Mouse (Mus musculus) stomach, postnatal 0 days (tissue): ENCODE data around the gene Tapbpl. TPM values are rescaled to one million over a fixed set of nuclear protein-coding genes. Genes with fewer than 3 reads are reported as not detected.

Experiments
- ATAC-seq: fragments of 200-750 bp; cut with Nextera tagmentation; 2 replicates; pipeline ENCODE4 v1.8.0; 2017; ENCODE audit not compliant: low FRiP score, low TSS enrichment
- DNase-seq: peaks from one replicate; pipeline ENCODE4 v3.0.0-alpha.2; 2016; ENCODE audit warnings: low spot score
- H3K27ac ChIP-seq: fragments of 300-500 bp; sonication (generic); replicated peaks from 2 replicates; pipeline ENCODE4 v1.5.1; 2014; ENCODE audit warnings: mild to moderate bottlenecking, control low read depth
- H3K27me3 ChIP-seq: fragments of 300-500 bp; sonication (generic); 2 replicates; pipeline ENCODE4 v1.6.1; 2014; ENCODE audit warnings: low read length; ENCODE audit not compliant: control insufficient read depth, insufficient read depth
- H3K36me3 ChIP-seq: fragments of 300-500 bp; sonication (generic); 2 replicates; pipeline ENCODE4 v1.6.1; 2014; ENCODE audit warnings: low read length, mixed read lengths; ENCODE audit not compliant: control insufficient read depth, insufficient read depth
- H3K4me1 ChIP-seq: fragments of 300-500 bp; sonication (generic); replicated peaks from 2 replicates; pipeline ENCODE4 v1.6.1; 2014; ENCODE audit warnings: antibody characterized with exemption; ENCODE audit not compliant: control insufficient read depth, insufficient read depth
- H3K4me2 ChIP-seq: fragments of 300-500 bp; sonication (generic); replicated peaks from 2 replicates; pipeline ENCODE4 v1.6.1; 2014; ENCODE audit warnings: low read depth, mild to moderate bottlenecking, control low read depth, moderate library complexity
- H3K4me3 ChIP-seq: fragments of 300-500 bp; sonication (generic); 2 replicates; pipeline ENCODE4 v1.5.1; 2014; ENCODE audit warnings: low read depth, low read length, control low read depth
- H3K9ac ChIP-seq: fragments of 300-500 bp; sonication (generic); 2 replicates; pipeline ENCODE4 v1.6.1; 2014; ENCODE audit warnings: mild to moderate bottlenecking, low read length, control low read depth, mixed read lengths
- H3K9me3 ChIP-seq: fragments of 300-500 bp; sonication (generic); 2 replicates; pipeline ENCODE4 v1.6.1; 2016; ENCODE audit warnings: low read length; ENCODE audit not compliant: control insufficient read depth
- CTCF ChIP-seq: IDR thresholded peaks from 2 replicates; pipeline ENCODE4 v1.5.1; 2016; ENCODE audit warnings: antibody characterized with exemption, low read depth, mild to moderate bottlenecking, moderate library complexity
- EP300 ChIP-seq: optimal IDR thresholded peaks from 2 replicates; pipeline ENCODE3; 2016; ENCODE audit warnings: antibody characterized with exemption
- WGBS: fragments of 180-500 bp; shearing (Covaris S2); extraction: QIAGEN DNeasy Blood & Tissue Kit; methylation state at CpG from one replicate; pipeline ENCODE4 v1.1.7; 2014; 5-methylcytosine and 5-hydroxymethylcytosine counted together
- polyA plus RNA-seq: library from polyadenylated mRNA; unstranded; fragments of >200 nt; fragmentation: Nextera tagmentation; extraction: Ambion mirVana; gene quantifications from 2 replicates; pipeline ENCODE4 v1.2.1, GENCODE M21; 2015

The Tapbpl gene
- 8.5 and 8.6 TPM in 2 replicates for polyA plus RNA-seq

DNA sequence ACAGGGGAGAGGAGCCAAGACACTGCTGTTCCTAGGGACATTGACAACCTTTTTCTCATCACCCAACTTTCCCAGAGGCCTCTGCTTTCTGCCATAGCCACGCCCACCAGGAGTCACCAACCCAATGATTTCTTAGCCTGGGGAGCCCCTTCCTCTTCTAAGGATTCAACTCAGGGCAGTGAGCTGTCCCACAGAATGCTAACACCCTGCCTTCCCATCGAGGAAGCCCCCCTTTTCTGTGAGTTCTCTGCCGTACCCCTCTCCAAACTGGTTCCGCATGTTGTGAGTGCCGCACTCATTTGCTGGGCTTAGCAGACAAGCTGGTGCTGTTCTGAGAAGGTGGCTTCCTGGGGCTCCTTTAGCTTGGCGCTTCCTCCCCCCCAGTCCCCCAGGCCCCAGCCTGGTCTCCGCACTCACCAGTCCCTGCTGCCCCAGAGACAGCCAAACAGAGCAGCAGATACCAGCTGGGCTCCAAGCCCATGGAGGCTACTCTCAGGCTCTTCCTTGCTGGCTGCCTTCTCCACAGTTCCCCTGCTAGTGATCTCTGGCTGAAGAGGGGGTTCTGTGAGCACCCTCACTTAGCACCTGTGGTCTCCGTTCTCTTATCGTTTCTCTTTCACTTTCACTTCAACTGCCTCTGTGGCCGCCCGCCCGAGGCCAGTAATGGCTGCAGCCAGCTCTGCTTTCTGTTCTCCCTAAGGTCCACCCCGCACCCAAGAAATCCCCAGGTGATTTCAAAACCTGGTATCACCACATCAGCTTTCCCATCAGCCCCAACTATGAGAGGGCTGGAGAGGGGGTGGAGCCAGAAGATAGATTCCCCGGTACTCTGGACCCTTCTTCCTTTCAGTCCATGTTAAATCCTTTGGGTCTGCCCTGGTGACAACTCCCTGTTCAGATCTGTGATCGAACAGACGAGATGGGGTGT, at the start of gene Tapbpl:
Gene Tapbpl, minus strand, starts transcription at position 744 of the 928 bp plus-strand sequence.
- WGBS: 3% methylated on average over 16 of the region's 16 CpGs
- peak; percentile 66 for ATAC-seq
- no peaks in the 10 kb centered on the region for H3K9me3 ChIP-seq
- peak within 1 kb of the TSS; percentile 78 for H3K9ac ChIP-seq
- DNase-seq: peak; percentile 67
- peak within 1 kb of the TSS; percentile 88 for H3K4me2 ChIP-seq
- no peak for TF ChIP-seq EP300
- TF ChIP-seq CTCF: no peak
- H3K4me1 ChIP-seq: no peaks in the 10 kb centered on the region
- no peaks in the 10 kb centered on the region for H3K27me3 ChIP-seq
- peak within 1 kb of the TSS; percentile 64 for H3K4me3 ChIP-seq
- H3K27ac ChIP-seq: peak within 1 kb of the TSS; percentile 89
- no peaks in the 10 kb centered on the region for H3K36me3 ChIP-seq

DNA sequence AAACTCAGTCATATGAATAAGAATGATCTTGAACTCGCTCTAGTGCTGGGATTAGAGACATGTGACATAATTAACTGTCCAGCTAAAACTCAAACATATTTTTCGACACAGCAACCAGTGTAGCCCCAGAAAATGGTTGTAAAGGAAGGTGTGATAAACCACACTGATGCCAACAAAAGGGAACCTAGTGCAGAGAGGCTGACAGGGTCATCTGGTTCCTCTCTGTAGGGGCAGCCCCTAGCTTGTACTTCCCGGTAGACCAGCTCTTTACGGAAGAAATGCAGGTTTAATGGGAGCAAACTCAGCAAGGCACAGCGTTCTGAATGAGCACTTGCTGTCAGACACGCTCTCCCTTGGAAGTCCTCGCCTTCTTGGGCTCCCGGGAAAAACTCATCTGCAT, 48.1 kb upstream of the Tapbpl start:
- TF ChIP-seq CTCF: no peak
- no peak for TF ChIP-seq EP300
- 65% methylated on average over 8 of the region's 8 CpGs for whole genome bisulfite sequencing

DNA sequence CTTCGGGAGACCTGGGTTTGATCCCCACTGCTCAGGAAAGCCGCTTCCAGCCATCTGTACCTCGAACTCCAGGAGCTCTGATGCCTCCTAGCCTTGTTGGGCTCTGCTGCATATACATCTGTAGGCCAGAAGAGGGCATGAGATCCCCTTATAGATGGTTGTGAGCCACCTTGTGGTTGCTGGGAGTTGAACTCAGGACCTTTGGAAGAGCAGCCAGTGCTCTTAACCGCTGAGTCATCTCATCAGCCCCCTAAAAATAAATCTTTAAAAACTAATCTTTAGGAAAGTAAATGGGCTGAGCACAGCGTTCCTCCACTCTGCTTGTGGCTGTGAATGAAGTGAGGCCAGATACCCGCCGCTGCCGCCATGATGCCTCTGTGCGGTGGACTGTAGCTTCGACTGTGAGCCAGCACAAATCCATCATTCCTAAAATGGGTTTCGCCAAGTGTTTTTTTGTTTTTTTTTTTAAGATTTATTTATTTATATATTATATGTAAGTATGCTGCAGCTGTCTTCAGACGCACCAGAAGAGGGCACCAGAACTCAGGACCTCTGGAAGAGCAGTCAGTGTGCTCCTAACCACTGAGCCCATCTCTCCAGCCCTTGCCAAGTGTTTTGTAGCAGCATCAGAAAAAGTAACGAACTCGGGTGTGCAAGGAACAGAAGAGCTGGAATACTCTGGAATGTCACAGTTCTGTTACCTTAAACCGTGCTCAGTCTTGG, 43.3 kb upstream of the Tapbpl start:
- H3K27ac ChIP-seq: no peak overlapping the region
- 52% methylated on average over 15 of the region's 15 CpGs for WGBS

More for the DNA sequence above, 48.1 kb upstream of the Tapbpl start:
- no peak overlapping the region for H3K9ac ChIP-seq
- no peak overlapping the region for H3K4me3 ChIP-seq
- no peak for DNase-seq
- H3K27ac ChIP-seq: no peak overlapping the region
- no peaks in the 10 kb centered on the region for H3K4me1 ChIP-seq
- no peaks in the 10 kb centered on the region for H3K36me3 ChIP-seq
- no peaks in the 10 kb centered on the region for H3K27me3 ChIP-seq
- no peak for ATAC-seq
- no peaks in the 10 kb centered on the region for H3K9me3 ChIP-seq
- no peak overlapping the region for H3K4me2 ChIP-seq

DNA sequence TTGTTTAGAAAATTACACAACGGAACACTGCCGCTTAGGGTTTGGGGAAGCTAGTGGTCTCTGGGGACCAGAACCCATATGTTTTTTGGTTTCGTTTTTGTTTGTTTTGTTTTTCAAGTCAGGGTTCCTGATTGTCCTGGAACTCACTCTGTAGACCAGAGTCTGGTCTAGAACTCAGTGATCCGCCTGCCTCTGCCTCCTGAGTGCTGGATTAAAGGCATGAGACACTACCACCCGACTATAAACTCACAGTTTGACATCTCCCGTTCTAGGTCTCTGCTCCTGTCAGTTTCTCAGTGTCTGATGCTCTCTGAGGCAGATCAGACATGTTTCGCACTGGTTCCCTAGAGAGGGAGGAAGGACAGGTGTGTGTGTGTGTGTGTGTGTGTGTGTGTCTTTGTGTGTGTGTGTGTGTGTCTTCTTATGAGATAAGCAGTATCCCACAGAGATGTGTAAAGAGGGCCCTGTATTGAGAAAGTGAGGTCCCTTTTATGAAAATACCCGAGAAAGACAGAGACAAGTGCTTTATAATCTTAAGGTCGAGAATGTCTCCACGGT, 40.6 kb upstream of the Tapbpl start:
- H3K4me3 ChIP-seq: no peak overlapping the region
- DNase-seq (no peak), ATAC-seq (no peak)
- H3K27ac ChIP-seq: no peak overlapping the region
- H3K27me3 ChIP-seq: no peaks in the 10 kb centered on the region
- no peak overlapping the region for H3K4me2 ChIP-seq
- WGBS: 72% methylated on average over 10 of the region's 10 CpGs
- TF ChIP-seq CTCF: no peak
- TF ChIP-seq EP300: no peak
- H3K9me3 ChIP-seq: no peaks in the 10 kb centered on the region
- H3K4me1 ChIP-seq: no peaks in the 10 kb centered on the region
- no peaks in the 10 kb centered on the region for H3K36me3 ChIP-seq
- no peak overlapping the region for H3K9ac ChIP-seq

More for the DNA sequence above, 43.3 kb upstream of the Tapbpl start:
- DNase-seq: peak; percentile 56
- H3K9me3 ChIP-seq: no peaks in the 10 kb centered on the region
- no peaks in the 10 kb centered on the region for H3K36me3 ChIP-seq
- 0 out of 2 replicates have a peak, but pooled peaks have one; percentile 31 for ATAC-seq
- no peak overlapping the region for H3K4me2 ChIP-seq
- no peaks in the 10 kb centered on the region for H3K4me1 ChIP-seq
- H3K4me3 ChIP-seq: no peak overlapping the region
- H3K9ac ChIP-seq: no peak overlapping the region
- H3K27me3 ChIP-seq: no peaks in the 10 kb centered on the region
- TF ChIP-seq EP300: no peak
- TF ChIP-seq CTCF: peak; percentile 80

DNA sequence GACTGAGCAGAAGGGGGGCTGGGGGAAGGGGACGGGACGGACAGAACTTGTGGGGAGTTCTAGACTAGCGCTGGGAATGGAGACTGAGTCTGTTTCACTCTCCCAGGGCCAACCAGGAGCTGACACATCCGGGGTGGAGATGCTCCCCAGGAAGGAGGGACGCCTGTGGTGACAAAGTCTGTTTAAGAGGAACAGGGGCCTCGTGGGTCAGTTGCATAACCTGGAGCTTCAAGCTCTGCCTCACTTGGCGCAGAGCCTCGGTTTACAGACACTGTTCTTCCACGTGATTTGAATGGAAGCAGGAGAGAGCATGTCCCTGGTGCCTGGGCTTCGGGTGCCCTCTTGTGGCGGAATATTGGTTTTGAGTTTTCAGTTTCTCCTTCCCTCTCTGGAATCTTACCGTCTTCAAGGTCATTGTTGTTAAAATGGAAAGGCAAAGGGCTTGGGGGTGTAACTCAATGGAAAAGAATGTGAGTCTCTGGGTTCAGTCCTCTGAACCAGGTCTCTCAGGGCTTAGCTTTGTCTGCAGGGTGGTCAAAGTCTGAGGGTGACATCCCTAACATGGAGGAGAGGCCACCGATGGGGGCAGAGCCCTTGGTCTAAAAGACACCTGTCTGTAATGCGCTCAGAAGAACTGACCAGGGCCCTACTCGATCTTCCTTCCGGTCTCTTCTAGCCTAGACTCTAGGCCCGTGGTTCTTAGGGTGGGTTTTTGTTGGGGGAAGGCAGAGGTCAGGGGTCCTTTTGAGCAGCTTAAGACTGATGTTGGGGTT, 40.0 kb upstream of the Tapbpl start:
- no peaks in the 10 kb centered on the region for H3K9me3 ChIP-seq
- ATAC-seq (peak; percentile 89), DNase-seq (peak; percentile 91)
- no peak overlapping the region for H3K9ac ChIP-seq
- H3K4me2 ChIP-seq: peak overlapping the region; percentile 39
- H3K27ac ChIP-seq: no peak overlapping the region
- no peaks in the 10 kb centered on the region for H3K4me1 ChIP-seq
- H3K36me3 ChIP-seq: no peaks in the 10 kb centered on the region
- H3K27me3 ChIP-seq: no peaks in the 10 kb centered on the region
- H3K4me3 ChIP-seq: peak overlapping the region; percentile 10; the same call in 1 of the 2 replicates
- WGBS: 15% methylated on average over 17 of the region's 17 CpGs
- TF ChIP-seq CTCF: peak; percentile 99
- no peak for TF ChIP-seq EP300
